Mouse (Mus musculus) kidney, adult 10 weeks (tissue): ENCODE measurements around the gene Odf3l2. TPM values are rescaled to one million over a fixed set of nuclear protein-coding genes. Genes with fewer than 3 reads are reported as not detected.

Experiments used
- polyA plus RNA-seq: library from polyadenylated mRNA; stranded (reverse); fragments of 350-450 nt; fragmentation: Illumina TruSeq; extraction: RNeasy Lipid Tissue Mini Kit (QIAGEN cat#74804); gene quantifications from one replicate; pipeline ENCODE4 v1.2.3, GENCODE M21; 2014; ENCODE audit warnings: low read depth, low replicate concordance

Gene Odf3l2
- polyA plus RNA-seq: not detected

GRCm38 (mm10) chr10:79645711-79646110, at the start of gene Odf3l2:
Odf3l2 (minus strand) TSS chr10:79645738.

GRCm38 (mm10) chr10:79688720-79689119, 43.2 kb upstream of the Odf3l2 start, which contains the start of gene Gzmm:
Gzmm (plus strand) TSS chr10:79689020.

GRCm38 (mm10) chr10:79681591-79682245, 36.2 kb upstream of the Odf3l2 start, which contains the start of gene Cdc34:
Cdc34 (plus strand) TSS chr10:79682195.

GRCm38 (mm10) chr10:79668771-79669575, 23.4 kb upstream of the Odf3l2 start, which contains the start of gene Tpgs1:
Tpgs1 (plus strand) TSS chr10:79669369.

GRCm38 (mm10) chr10:79664131-79664665, 18.7 kb upstream of the Odf3l2 start, which contains the start of gene Madcam1:
Madcam1 (plus strand) TSS chr10:79664559.

GRCm38 (mm10) chr10:79637128-79638110, 8.1 kb downstream of the Odf3l2 start, which contains the start of gene Shc2:
Shc2 (minus strand) TSS chr10:79637918.

GRCm38 (mm10) chr10:79613578-79614304, 31.8 kb downstream of the Odf3l2 start, which contains the start of gene C2cd4c:
C2cd4c (minus strand) TSS chr10:79614025.

Other genes starting within 250 kb of the Odf3l2 start
- not detected for gene Vmn2r83, start 177.0 kb downstream of the Odf3l2 start, polyA plus RNA-seq
- gene Plpp2, start 111.9 kb downstream of the Odf3l2 start, polyA plus RNA-seq: 3.4 TPM
- gene Mier2, start 90.5 kb downstream of the Odf3l2 start, polyA plus RNA-seq: not detected
- not detected for gene Theg, start 58.4 kb downstream of the Odf3l2 start, polyA plus RNA-seq
- gene C2cd4c, start 31.7 kb downstream of the Odf3l2 start, polyA plus RNA-seq: not detected
- not detected for gene Shc2, start 7.8 kb downstream of the Odf3l2 start, polyA plus RNA-seq
- not detected for gene Madcam1, start 18.8 kb upstream of the Odf3l2 start, polyA plus RNA-seq
- not detected for gene Tpgs1, start 23.6 kb upstream of the Odf3l2 start, polyA plus RNA-seq
- gene Cdc34, start 36.5 kb upstream of the Odf3l2 start, polyA plus RNA-seq: not detected
- gene Gzmm, start 43.3 kb upstream of the Odf3l2 start, polyA plus RNA-seq: not detected
- gene Bsg, start 58.8 kb upstream of the Odf3l2 start, polyA plus RNA-seq: 293 TPM
- gene Hcn2, start 70.9 kb upstream of the Odf3l2 start, polyA plus RNA-seq: not detected
- gene Polrmt, start 100.8 kb upstream of the Odf3l2 start, polyA plus RNA-seq: 4.2 TPM
- not detected for gene Fgf22, start 109.3 kb upstream of the Odf3l2 start, polyA plus RNA-seq
- 0.36 TPM for gene Rnf126, start 121.2 kb upstream of the Odf3l2 start, polyA plus RNA-seq
- 2.6 TPM for gene Fstl3, start 131.5 kb upstream of the Odf3l2 start, polyA plus RNA-seq
- not detected for gene Prss57, start 145.2 kb upstream of the Odf3l2 start, polyA plus RNA-seq
- gene Palm, start 147.8 kb upstream of the Odf3l2 start, polyA plus RNA-seq: 1.1 TPM
- gene Misp, start 175.3 kb upstream of the Odf3l2 start, polyA plus RNA-seq: 0.49 TPM
- gene Ptbp1, start 208.7 kb upstream of the Odf3l2 start, polyA plus RNA-seq: 40.9 TPM
- not detected for gene Prtn3, start 228.7 kb upstream of the Odf3l2 start, polyA plus RNA-seq
- gene Plppr3, start 228.9 kb upstream of the Odf3l2 start, polyA plus RNA-seq: not detected
- gene Elane, start 240.5 kb upstream of the Odf3l2 start, polyA plus RNA-seq: not detected
- not detected for gene Cfd, start 245.1 kb upstream of the Odf3l2 start, polyA plus RNA-seq